Mouse (Mus musculus) hindbrain, embryonic 14.5 days (tissue): ENCODE data around the gene Wwox. TPM values are rescaled to one million over a fixed set of nuclear protein-coding genes. Genes with fewer than 3 reads are reported as not detected.
"Not testable (repeated sequence)": the region's sequence is repeated elsewhere in the genome, so short reads cannot be mapped to it uniquely, and the experiment has no call there.

Experiments used
- ATAC-seq: fragments of 200-750 bp; cut with Nextera tagmentation; 2 replicates; pipeline ENCODE4 v1.8.0; 2017; ENCODE audit warnings: moderate number of reproducible peaks, mild to moderate bottlenecking, moderate TSS enrichment, moderate library complexity; ENCODE audit not compliant: low FRiP score
- DNase-seq: peaks from one replicate; pipeline ENCODE4 v3.0.0-alpha.2; 2015; ENCODE audit warnings: low spot score
- H3K27ac ChIP-seq: fragments of 300-500 bp; sonication (generic); 2 replicates; pipeline ENCODE4 v1.5.1; 2014; ENCODE audit warnings: mild to moderate bottlenecking, moderate library complexity
- H3K27me3 ChIP-seq: fragments of 300-500 bp; sonication (generic); 2 replicates; pipeline ENCODE4 v1.6.1; 2014; ENCODE audit warnings: mild to moderate bottlenecking, low read length, mixed read lengths; ENCODE audit not compliant: control insufficient read depth, insufficient read depth
- H3K36me3 ChIP-seq: fragments of 300-500 bp; sonication (generic); replicated peaks from 2 replicates; pipeline ENCODE4 v1.6.1; 2014; ENCODE audit not compliant: control insufficient read depth, insufficient read depth
- H3K4me1 ChIP-seq: fragments of 300-500 bp; sonication (generic); replicated peaks from 2 replicates; pipeline ENCODE4 v1.6.1; 2014; ENCODE audit warnings: antibody characterized with exemption, low read length, mixed read lengths; ENCODE audit not compliant: control insufficient read depth, insufficient read depth
- H3K4me2 ChIP-seq: fragments of 300-500 bp; sonication (generic); replicated peaks from 2 replicates; pipeline ENCODE4 v1.6.1; 2014; ENCODE audit warnings: mild to moderate bottlenecking, moderate library complexity
- H3K4me3 ChIP-seq: fragments of 300-500 bp; sonication (generic); replicated peaks from 2 replicates; pipeline ENCODE4 v1.5.1; 2014; ENCODE audit warnings: mild to moderate bottlenecking, low read length
- H3K9ac ChIP-seq: fragments of 300-500 bp; sonication (generic); 2 replicates; pipeline ENCODE4 v1.6.1; 2014
- H3K9me3 ChIP-seq: fragments of 300-500 bp; sonication (generic); 2 replicates; pipeline ENCODE4 v1.6.1; 2016; ENCODE audit warnings: low read length; ENCODE audit not compliant: control insufficient read depth
- WGBS: fragments of 180-500 bp; shearing (Covaris S2); extraction: QIAGEN DNeasy Blood & Tissue Kit; methylation state at CpG from one replicate; pipeline ENCODE4 v1.1.7; 2014; 5-methylcytosine and 5-hydroxymethylcytosine counted together
- polyA plus RNA-seq: library from polyadenylated mRNA; unstranded; fragments of >200 nt; fragmentation: Nextera tagmentation; extraction: Ambion mirVana; gene quantifications from 2 replicates; pipeline ENCODE4 v1.2.1, GENCODE M21; 2014

Wwox gene
- polyA plus RNA-seq, 1 experiment from 2014 or later: 12.7 TPM

DNA sequence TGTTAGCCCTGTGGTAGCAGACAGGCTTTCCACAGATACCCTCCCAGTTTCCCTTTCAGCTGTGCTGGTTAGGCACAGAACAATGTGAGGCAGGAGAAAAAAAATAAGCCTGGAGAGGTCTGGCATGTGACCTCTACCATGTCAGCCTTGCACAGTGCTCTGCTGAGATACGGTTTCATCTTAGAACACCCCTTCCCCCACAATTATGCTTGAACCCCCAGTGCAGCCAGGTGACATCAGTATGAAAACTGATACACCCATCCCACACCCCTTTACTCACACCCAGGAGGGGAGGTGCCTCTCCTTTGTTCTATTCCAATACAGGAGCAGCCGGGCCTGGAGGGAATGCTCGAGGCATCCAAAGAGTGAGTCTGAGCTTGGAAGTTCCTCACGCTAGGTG is 377.5 kb downstream of the Wwox start:
- Histone ChIP-seq H3K4me2 (no peak overlapping the region), H3K4me3 (no peak overlapping the region), H3K27me3 (no peaks in the 10 kb centered on the region), H3K36me3 (no peaks in the 10 kb centered on the region), H3K4me1 (no peaks in the 10 kb centered on the region), H3K27ac (no peak overlapping the region), H3K9ac (no peak overlapping the region), H3K9me3 (no peaks in the 10 kb centered on the region)
- ATAC-seq: no peak
- DNase-seq: no peak
- WGBS: 13% methylated on average over 4 of the region's 4 CpGs

DNA sequence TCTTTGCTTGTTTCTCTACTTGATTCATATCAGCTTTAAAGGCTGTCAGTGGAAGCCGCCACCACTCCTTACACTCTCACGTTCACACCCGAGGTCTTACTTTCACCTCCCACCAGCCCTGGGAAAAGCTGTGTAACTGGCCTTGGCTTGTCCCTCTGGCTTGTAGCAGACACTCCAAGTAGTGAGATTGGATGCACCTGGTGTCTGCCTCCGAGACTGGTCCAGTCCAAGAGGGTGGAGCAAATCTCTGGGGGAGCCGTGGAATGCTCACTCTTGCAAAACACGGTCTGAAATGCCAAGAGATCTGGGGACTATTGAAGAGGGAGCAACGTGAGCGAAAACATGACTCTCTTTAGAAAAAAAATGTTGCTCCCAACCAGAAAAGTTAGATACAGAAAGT is 382.1 kb downstream of the Wwox start:
- H3K9me3 ChIP-seq: no peaks in the 10 kb centered on the region
- H3K9ac ChIP-seq: no peak overlapping the region
- H3K27ac ChIP-seq: no peak overlapping the region
- ATAC-seq: no peak
- no peak overlapping the region for H3K4me2 ChIP-seq
- no peaks in the 10 kb centered on the region for H3K27me3 ChIP-seq
- no peak overlapping the region for H3K4me3 ChIP-seq
- H3K4me1 ChIP-seq: no peaks in the 10 kb centered on the region
- no peaks in the 10 kb centered on the region for H3K36me3 ChIP-seq
- WGBS: 81% methylated on average over 8 of the region's 8 CpGs
- no peak for DNase-seq

DNA sequence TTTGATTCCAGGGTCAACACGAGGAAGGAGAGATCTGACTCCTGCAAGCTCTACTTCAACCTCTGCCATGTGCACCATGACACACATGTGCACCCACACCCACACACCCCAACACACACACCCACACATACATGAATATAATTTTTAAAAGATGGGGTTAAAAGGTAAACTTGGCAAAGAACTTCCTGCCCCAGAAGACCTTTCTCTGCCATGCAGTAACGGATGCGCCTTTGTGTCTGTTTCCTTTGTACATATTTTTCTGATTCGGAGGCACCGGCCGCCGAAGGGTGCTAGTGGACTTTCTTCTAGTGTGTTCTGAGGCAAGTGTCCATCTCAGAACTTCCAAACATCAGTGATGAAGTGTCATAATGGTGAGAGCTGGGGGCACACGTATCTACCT is 386.0 kb downstream of the Wwox start:
- Histone ChIP-seq H3K4me1 (no peaks in the 10 kb centered on the region), H3K9ac (no peak overlapping the region), H3K4me3 (no peak overlapping the region), H3K27me3 (no peaks in the 10 kb centered on the region), H3K27ac (no peak overlapping the region), H3K4me2 (no peak overlapping the region), H3K9me3 (no peaks in the 10 kb centered on the region), H3K36me3 (no peaks in the 10 kb centered on the region)
- 96% methylated on average over 8 of the region's 8 CpGs for WGBS
- ATAC-seq: no peak
- no peak for DNase-seq

DNA sequence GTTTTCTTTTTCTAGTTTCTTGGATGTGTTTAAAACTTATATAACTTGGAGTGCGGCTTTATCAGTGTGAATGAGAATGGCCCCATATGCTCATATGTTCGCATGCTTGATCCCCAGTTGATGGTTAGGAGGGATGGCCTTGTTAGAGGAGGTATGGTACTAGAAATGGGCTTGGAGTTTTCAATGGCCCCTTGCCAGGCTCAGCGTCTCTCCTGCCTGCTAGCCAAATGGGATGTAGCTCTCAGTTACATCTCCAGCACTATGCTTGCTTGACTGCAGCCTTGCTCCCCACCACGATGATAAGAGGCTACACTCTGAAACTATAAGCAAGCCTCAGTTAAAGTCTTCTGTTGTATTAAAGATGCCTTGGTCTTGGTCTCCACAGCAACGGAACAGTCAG is 387.5 kb downstream of the Wwox start:
- Histone ChIP-seq H3K9me3 (no peaks in the 10 kb centered on the region), H3K27ac (no peak overlapping the region), H3K27me3 (no peaks in the 10 kb centered on the region), H3K4me1 (no peaks in the 10 kb centered on the region), H3K4me3 (no peak overlapping the region), H3K4me2 (no peak overlapping the region), H3K9ac (no peak overlapping the region), H3K36me3 (no peaks in the 10 kb centered on the region)
- DNase-seq (no peak), ATAC-seq (no peak)
- WGBS: 85% methylated on average over 5 of the region's 5 CpGs

DNA sequence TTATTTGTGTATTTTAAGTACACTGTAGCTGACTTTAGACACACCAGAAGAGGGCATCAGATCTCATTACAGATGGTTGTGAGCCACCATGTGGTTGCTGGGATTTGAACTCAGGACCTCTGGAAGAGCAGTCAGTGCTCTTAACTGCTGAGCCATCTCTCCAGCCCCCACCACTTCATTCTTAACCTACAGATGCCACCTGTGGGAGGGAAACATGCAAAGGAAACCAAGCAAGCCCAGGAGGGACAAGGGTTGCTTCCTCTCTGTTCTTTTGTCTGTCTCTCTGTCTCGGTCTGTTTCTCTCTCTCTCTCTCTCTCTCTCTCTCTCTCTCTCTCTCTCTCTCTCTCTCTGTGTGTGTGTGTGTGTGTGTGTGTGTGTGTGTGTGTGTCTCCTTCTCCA is 388.4 kb downstream of the Wwox start:
- 38% methylated on average over 1 of the region's 1 CpGs for WGBS
- not testable (repeated sequence) for H3K9me3 ChIP-seq

DNA sequence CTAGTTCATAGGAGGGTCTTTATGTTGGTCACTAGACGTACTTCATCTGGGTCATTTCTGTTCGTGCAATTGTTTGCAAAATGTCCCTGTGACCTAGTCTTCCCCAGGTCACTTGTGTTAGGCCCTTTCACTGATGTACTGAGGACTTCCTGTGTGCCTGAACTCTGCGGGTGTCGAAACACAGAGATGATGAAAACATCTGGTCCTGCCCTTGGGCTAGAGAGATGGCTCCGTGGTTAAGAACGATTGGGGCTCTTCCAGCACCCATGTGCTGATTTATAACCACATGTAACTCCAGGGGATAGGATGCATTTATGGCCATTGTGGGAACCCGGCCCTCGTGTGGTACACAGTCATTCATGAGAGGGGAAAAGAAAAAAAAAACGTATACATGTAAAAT is 392.1 kb downstream of the Wwox start:
- Histone ChIP-seq H3K4me1 (no peaks in the 10 kb centered on the region), H3K27me3 (no peaks in the 10 kb centered on the region), H3K27ac (no peak overlapping the region), H3K9ac (no peak overlapping the region), H3K36me3 (no peaks in the 10 kb centered on the region), H3K4me2 (no peak overlapping the region), H3K9me3 (no peaks in the 10 kb centered on the region), H3K4me3 (no peak overlapping the region)
- 73% methylated on average over 9 of the region's 9 CpGs for WGBS
- DNase-seq: no peak
- no peak for ATAC-seq

More for the DNA sequence above, 388.4 kb downstream of the Wwox start:
- not testable (repeated sequence) for H3K36me3 ChIP-seq, H3K4me2 ChIP-seq, H3K9ac ChIP-seq, H3K4me1 ChIP-seq, H3K4me3 ChIP-seq, H3K27me3 ChIP-seq, ATAC-seq, H3K27ac ChIP-seq, DNase-seq

DNA sequence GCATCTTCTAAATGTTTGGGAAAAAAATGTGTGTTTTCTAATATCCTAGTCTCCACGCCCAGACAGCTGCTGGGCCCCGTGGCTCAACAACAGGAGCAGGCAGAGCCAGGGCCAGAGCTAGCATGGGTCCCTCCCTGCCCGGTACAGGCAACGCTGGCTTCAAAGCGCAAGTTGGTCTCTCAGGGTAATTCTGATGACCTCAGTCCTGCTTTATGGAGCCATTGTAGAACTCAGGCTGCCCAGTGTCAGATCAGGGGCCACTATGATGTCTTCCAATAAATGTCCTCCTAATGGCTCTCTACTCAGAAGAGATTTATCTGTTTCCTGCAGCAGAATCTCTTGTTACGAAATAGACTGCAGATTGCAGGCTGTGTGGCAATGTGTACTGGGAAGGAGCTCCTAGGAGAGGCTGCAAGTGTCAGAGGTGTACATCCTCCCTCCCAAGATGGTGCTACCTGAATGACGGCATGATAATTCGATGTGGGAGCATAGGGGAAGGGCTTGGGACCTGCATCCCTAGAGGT is 392.9 kb downstream of the Wwox start:
- ATAC-seq (no peak), DNase-seq (no peak)
- Histone ChIP-seq H3K36me3 (no peaks in the 10 kb centered on the region), H3K27ac (no peak overlapping the region), H3K4me3 (no peak overlapping the region), H3K27me3 (no peaks in the 10 kb centered on the region), H3K4me2 (no peak overlapping the region), H3K9ac (no peak overlapping the region), H3K9me3 (no peaks in the 10 kb centered on the region), H3K4me1 (no peaks in the 10 kb centered on the region)
- 88% methylated on average over 8 of the region's 8 CpGs for WGBS

DNA sequence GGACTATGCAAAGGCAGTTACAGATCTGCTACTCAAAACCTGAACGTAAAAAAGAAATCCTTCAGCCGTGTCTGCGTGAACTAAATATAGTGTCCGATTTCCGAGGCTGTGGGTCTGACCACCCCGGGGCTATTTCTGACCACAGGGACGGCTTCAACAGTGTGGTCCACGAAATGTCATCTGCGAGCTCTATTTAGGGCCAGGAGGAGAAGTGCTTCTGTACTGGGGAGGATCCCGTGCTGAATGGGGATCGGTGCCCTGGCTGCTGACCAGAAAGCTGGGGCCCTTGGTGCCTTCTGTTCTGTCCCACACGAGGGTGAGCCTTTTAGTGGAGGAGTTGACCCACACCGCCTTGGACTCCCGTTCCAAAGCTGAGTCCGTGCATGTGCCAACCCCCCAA is 395.3 kb downstream of the Wwox start:
- no peak for ATAC-seq
- Histone ChIP-seq H3K4me2 (no peak overlapping the region), H3K36me3 (no peaks in the 10 kb centered on the region), H3K4me1 (no peaks in the 10 kb centered on the region), H3K9ac (no peak overlapping the region), H3K27me3 (no peaks in the 10 kb centered on the region), H3K27ac (no peak overlapping the region), H3K9me3 (no peaks in the 10 kb centered on the region), H3K4me3 (no peak overlapping the region)
- WGBS: 83% methylated on average over 15 of the region's 15 CpGs
- no peak for DNase-seq

DNA sequence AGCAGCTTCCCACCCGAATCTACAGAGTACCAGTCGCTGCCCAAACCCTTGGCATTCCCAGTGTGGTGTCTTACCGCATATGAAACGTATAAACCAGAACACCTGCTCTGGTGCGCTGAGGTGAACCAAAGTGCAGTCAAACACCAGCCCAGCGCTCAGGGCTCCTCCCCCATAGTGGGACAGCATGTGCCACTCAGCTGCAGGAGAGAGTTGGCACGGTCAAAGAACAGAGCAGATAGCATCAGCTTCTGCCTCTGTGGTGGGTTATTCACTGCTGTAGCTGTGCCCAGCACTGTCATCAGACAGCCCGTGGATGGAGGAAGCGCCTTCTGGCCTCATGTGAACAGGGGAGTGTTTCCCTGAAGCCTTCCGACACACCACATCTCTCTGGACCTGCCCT is 400.5 kb downstream of the Wwox start:
- Histone ChIP-seq H3K27ac (no peak overlapping the region), H3K9ac (no peak overlapping the region), H3K4me2 (no peak overlapping the region), H3K9me3 (no peaks in the 10 kb centered on the region), H3K4me1 (no peaks in the 10 kb centered on the region), H3K27me3 (no peaks in the 10 kb centered on the region), H3K4me3 (no peak overlapping the region), H3K36me3 (no peaks in the 10 kb centered on the region)
- 92% methylated on average over 10 of the region's 10 CpGs for WGBS
- DNase-seq: no peak
- ATAC-seq: no peak

DNA sequence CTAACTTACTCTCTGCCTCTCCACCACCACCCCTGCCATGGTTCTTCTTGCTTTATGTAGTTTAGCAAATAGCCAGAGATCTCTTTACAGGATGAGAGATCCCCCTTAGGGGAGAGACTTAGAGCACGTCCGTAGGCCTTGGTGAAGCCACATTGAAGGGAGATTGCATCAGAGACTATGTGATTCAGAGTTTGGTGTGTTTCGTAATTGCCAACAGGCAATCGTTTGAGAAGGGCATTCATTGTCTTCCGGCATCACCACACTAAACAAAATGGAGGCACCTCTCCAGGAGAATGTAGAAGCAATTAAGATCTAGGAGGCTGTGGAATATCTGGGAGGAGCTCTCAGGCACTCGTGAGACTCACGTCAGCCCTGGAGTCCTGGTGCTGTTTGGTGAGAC is 408.2 kb downstream of the Wwox start:
- Histone ChIP-seq H3K4me2 (no peak overlapping the region), H3K36me3 (no peaks in the 10 kb centered on the region), H3K9me3 (no peaks in the 10 kb centered on the region), H3K27me3 (no peaks in the 10 kb centered on the region), H3K9ac (no peak overlapping the region), H3K27ac (no peak overlapping the region), H3K4me1 (peaks cover 17% of the 10 kb centered on the region), H3K4me3 (no peak overlapping the region)
- ATAC-seq: no peak
- no peak for DNase-seq
- WGBS: 89% methylated on average over 7 of the region's 7 CpGs
